Mouse (Mus musculus) neural tube, embryonic 15.5 days (tissue): Measurements from ENCODE around the gene Nufip1. TPM values are rescaled to one million over a fixed set of nuclear protein-coding genes. Genes with fewer than 3 reads are reported as not detected.

Experiments
- ATAC-seq: fragments of 200-750 bp; cut with Nextera tagmentation; 2 replicates; pipeline ENCODE4 v1.8.0; 2017; ENCODE audit warnings: mild to moderate bottlenecking, moderate TSS enrichment, moderate library complexity; ENCODE audit not compliant: low FRiP score
- H3K27ac ChIP-seq: fragments of 300-500 bp; sonication (generic); replicated peaks from 2 replicates; pipeline ENCODE4 v1.5.1; 2015; ENCODE audit warnings: mild to moderate bottlenecking, inconsistent platforms
- H3K27me3 ChIP-seq: fragments of 300-500 bp; sonication (generic); replicated peaks from 2 replicates; pipeline ENCODE4 v1.6.1; 2015; ENCODE audit warnings: inconsistent platforms
- H3K36me3 ChIP-seq: fragments of 300-500 bp; sonication (generic); 2 replicates; pipeline ENCODE4 v1.6.1; 2015; ENCODE audit warnings: inconsistent platforms
- H3K4me1 ChIP-seq: fragments of 300-500 bp; sonication (generic); 2 replicates; pipeline ENCODE4 v1.6.1; 2015; ENCODE audit warnings: inconsistent platforms
- H3K4me2 ChIP-seq: fragments of 300-500 bp; sonication (generic); 2 replicates; pipeline ENCODE4 v1.6.1; 2015; ENCODE audit warnings: inconsistent platforms, mild to moderate bottlenecking, moderate library complexity
- H3K4me3 ChIP-seq: fragments of 300-500 bp; sonication (generic); replicated peaks from 2 replicates; pipeline ENCODE4 v1.5.1; 2015; ENCODE audit warnings: mild to moderate bottlenecking, inconsistent platforms
- H3K9ac ChIP-seq: fragments of 300-500 bp; sonication (generic); replicated peaks from 2 replicates; pipeline ENCODE4 v1.6.1; 2015; ENCODE audit warnings: mild to moderate bottlenecking, inconsistent platforms
- H3K9me3 ChIP-seq: fragments of 300-500 bp; sonication (generic); replicated peaks from 2 replicates; pipeline ENCODE4 v1.6.1; 2016; ENCODE audit warnings: inconsistent platforms
- WGBS: fragments of 180-500 bp; shearing (Covaris S2); methylation state at CpG from one replicate; pipeline ENCODE4 v1.1.7; 2015; ENCODE audit warnings: mixed read lengths; 5-methylcytosine and 5-hydroxymethylcytosine counted together
- polyA plus RNA-seq: library from polyadenylated mRNA; unstranded; fragments of >200 nt; fragmentation: Nextera tagmentation; extraction: Ambion mirVana; gene quantifications from 2 replicates; pipeline ENCODE4 v1.2.1, GENCODE M21; 2015

The Nufip1 gene
- polyA plus RNA-seq, 1 experiment from 2014 or later, result 12.1 TPM

DNA sequence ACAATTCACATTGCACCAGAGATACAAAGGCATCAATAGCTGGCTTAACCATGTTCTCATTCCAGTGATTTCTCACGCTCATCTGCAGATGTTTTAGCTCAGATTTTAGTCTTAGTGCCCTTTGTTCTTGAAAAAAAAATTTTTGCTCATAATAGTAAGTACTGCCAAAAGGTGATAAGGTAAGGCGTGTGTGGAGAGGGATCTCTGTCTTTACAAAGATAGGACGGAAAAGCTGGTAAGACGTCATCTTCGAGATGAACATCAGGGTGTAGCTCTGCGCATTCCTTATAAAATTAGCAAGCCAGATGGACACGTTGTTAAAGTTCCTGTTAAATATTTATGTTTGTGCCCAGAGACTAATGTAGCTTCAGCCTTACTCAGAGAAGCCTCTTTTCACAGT lies 35.2 kb downstream of the Nufip1 start:
- Histone ChIP-seq H3K9ac (no peak overlapping the region), H3K9me3 (no peaks in the 10 kb centered on the region), H3K4me2 (no peak overlapping the region), H3K4me3 (no peak overlapping the region), H3K4me1 (no peaks in the 10 kb centered on the region), H3K27ac (no peak overlapping the region), H3K36me3 (no peaks in the 10 kb centered on the region), H3K27me3 (no peaks in the 10 kb centered on the region)
- no peak for ATAC-seq
- WGBS, result 64% methylated on average over 7 of the region's 7 CpGs

DNA sequence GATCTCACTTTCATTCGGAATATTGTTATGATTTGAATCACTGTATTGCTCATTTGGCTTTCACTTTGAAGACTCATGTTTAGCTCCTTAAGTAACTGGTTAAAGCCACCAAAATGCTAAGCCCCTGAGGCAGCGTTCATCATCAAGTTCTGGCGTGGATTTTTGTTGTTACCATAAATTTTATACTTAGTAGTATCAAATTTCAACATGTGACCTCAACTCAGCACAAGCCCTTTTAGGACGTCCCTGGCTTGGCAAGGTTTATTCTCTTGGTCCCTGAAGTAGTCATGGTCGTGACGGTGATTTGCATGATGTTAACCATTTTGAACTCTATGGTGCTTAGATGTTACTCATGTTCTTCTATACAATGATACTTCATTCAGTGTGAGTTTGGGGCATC lies 36.4 kb downstream of the Nufip1 start:
- H3K9me3 ChIP-seq, result no peaks in the 10 kb centered on the region
- H3K4me3 ChIP-seq, result no peak overlapping the region
- H3K9ac ChIP-seq, result no peak overlapping the region
- no peaks in the 10 kb centered on the region for H3K27me3 ChIP-seq
- WGBS, result 85% methylated on average over 6 of the region's 6 CpGs
- ATAC-seq, result no peak
- no peak overlapping the region for H3K4me2 ChIP-seq
- H3K36me3 ChIP-seq, result no peaks in the 10 kb centered on the region
- H3K27ac ChIP-seq, result no peak overlapping the region
- H3K4me1 ChIP-seq, result peaks cover 6% of the 10 kb centered on the region; the same call in 1 of the 2 replicates

DNA sequence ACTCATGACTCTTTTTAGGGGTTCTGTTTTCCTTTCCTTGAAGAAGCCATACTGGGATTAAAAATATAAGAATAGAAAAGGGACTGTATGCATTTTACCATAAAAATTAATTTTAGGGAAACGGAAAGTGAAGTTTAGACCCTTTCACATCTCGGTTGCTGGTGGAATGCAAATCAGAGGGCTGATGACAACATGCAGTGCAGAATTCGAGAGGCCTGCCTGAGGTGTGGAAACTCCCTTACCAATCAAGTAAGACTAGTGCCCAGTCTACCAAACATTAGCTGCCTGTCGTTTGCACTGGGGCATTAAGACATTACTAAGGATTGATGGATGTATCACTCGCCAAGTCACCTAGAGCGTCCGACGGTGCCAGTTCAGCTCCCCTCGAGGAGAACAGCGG lies 37.6 kb downstream of the Nufip1 start:
- H3K27me3 ChIP-seq, result no peaks in the 10 kb centered on the region
- no peak overlapping the region for H3K27ac ChIP-seq
- H3K9me3 ChIP-seq, result no peaks in the 10 kb centered on the region
- no peaks in the 10 kb centered on the region for H3K36me3 ChIP-seq
- no peak overlapping the region for H3K4me2 ChIP-seq
- H3K9ac ChIP-seq, result no peak overlapping the region
- ATAC-seq, result no peak
- no peak overlapping the region for H3K4me3 ChIP-seq
- H3K4me1 ChIP-seq, result peaks cover 12% of the 10 kb centered on the region
- WGBS, result 86% methylated on average over 10 of the region's 10 CpGs

DNA sequence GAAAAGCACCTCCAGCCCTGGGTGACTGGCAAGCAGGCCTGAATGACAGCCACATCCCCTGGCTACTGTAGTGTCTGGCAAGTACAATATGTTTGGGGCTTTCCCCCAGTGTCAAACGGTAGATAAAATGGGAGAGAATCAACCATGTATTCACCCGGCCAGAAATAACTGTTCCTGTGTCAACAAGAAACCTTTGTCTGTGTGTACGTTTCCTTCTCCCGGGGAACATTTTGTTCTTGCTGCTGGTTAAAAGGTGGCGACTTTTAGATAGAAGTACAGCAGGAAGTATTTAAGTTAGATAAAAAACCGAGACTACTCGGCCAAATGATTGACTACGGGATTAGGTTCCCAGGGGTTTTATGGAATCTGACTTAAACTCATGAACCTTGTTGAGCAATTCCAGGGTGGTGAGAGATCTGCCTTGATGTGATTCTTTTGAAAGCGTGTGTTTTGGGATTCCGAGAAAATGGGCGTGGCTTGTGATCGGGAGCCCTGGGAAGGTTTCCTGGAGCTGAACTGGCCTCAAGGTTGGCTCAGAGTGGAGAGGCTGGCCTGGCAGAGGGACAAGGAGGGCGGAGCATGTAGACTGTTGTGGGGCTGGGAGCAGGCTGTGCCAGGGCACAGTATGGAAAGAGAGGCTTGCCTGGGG lies 39.0 kb downstream of the Nufip1 start:
- H3K4me1 ChIP-seq, result peaks cover 14% of the 10 kb centered on the region
- no peaks in the 10 kb centered on the region for H3K36me3 ChIP-seq
- H3K4me2 ChIP-seq, result peak overlapping the region; percentile 22
- no peaks in the 10 kb centered on the region for H3K27me3 ChIP-seq
- 43% methylated on average over 13 of the region's 13 CpGs for WGBS
- H3K9me3 ChIP-seq, result no peaks in the 10 kb centered on the region
- no peak overlapping the region for H3K27ac ChIP-seq
- no peak overlapping the region for H3K4me3 ChIP-seq
- no peak for ATAC-seq
- no peak overlapping the region for H3K9ac ChIP-seq

DNA sequence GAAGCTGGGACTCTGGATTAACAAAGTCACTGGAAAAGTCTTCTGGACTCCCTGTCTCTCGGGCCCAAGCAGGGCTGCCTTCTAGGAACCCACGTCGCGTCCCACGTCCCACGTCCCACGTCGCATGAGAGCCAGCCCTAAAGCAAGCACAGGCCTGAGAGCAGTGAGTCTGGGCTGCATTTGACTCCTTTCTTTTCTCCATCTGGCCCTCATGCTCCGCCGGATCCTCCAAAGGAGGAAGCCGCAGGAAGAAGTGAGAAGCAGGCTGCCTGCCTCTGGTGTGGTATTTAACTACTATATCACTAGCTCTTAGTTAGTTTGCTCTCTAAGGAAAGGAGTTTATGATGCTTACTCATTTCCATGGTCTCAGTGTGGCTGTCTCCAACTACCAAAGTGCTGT lies 39.8 kb downstream of the Nufip1 start:
- no peaks in the 10 kb centered on the region for H3K9me3 ChIP-seq
- no peak overlapping the region for H3K9ac ChIP-seq
- no peak overlapping the region for H3K27ac ChIP-seq
- H3K4me3 ChIP-seq, result no peak overlapping the region
- no peaks in the 10 kb centered on the region for H3K27me3 ChIP-seq
- ATAC-seq, result no peak
- peaks cover 14% of the 10 kb centered on the region for H3K4me1 ChIP-seq
- H3K4me2 ChIP-seq, result no peak overlapping the region
- no peaks in the 10 kb centered on the region for H3K36me3 ChIP-seq
- WGBS, result 82% methylated on average over 11 of the region's 11 CpGs

DNA sequence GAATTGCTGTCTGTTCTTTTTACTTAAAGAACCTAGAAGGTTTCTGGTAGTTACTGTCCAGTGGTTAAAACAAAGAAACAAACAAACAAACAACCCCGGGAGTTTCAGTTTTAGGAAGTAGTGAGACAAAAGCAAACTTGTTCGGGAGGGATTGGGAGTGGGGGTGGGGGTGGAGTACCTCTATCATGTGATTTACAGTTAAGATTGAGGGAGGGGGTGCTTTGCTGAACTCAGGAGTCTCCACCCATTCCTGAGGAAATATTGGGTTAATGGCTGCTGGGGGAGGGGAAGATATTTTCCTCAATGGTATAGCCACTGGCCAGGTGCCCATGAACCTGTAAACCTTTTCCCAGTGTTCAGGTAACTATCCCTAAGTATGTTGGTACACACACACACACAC lies 40.3 kb downstream of the Nufip1 start:
- Histone ChIP-seq H3K9me3 (no peaks in the 10 kb centered on the region), H3K27ac (no peak overlapping the region), H3K4me3 (no peak overlapping the region), H3K9ac (no peak overlapping the region), H3K27me3 (no peaks in the 10 kb centered on the region), H3K4me2 (peak overlapping the region; percentile 69; the same call in 1 of the 2 replicates), H3K4me1 (peaks cover 14% of the 10 kb centered on the region), H3K36me3 (no peaks in the 10 kb centered on the region)
- ATAC-seq, result no peak
- 53% methylated on average over 2 of the region's 2 CpGs for WGBS

DNA sequence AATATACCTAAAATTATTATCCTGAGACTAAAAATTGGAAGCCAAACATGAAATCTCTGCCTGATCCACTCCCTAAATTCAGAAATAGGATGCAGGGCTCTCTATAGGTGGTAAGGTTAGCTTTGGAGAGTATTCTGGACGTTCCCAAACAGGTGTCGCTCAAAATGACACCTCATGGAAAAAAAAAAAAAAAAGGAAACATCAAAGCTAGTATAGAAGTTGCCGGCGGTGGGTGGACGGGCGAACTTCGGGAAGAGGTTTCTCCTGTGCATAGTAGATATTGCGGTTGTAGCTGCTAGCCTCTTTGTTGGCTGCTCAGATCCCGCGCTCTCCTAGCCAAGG lies 41.1 kb downstream of the Nufip1 start:
- Histone ChIP-seq H3K9me3 (no peaks in the 10 kb centered on the region), H3K27me3 (no peaks in the 10 kb centered on the region), H3K27ac (peak overlapping the region; percentile 98), H3K4me1 (peaks cover 14% of the 10 kb centered on the region), H3K36me3 (no peaks in the 10 kb centered on the region), H3K4me2 (peak overlapping the region; percentile 69), H3K4me3 (peak overlapping the region; percentile 77), H3K9ac (peak overlapping the region; percentile 89)
- no peak for ATAC-seq
- 1% methylated on average over 10 of the region's 10 CpGs for WGBS

DNA sequence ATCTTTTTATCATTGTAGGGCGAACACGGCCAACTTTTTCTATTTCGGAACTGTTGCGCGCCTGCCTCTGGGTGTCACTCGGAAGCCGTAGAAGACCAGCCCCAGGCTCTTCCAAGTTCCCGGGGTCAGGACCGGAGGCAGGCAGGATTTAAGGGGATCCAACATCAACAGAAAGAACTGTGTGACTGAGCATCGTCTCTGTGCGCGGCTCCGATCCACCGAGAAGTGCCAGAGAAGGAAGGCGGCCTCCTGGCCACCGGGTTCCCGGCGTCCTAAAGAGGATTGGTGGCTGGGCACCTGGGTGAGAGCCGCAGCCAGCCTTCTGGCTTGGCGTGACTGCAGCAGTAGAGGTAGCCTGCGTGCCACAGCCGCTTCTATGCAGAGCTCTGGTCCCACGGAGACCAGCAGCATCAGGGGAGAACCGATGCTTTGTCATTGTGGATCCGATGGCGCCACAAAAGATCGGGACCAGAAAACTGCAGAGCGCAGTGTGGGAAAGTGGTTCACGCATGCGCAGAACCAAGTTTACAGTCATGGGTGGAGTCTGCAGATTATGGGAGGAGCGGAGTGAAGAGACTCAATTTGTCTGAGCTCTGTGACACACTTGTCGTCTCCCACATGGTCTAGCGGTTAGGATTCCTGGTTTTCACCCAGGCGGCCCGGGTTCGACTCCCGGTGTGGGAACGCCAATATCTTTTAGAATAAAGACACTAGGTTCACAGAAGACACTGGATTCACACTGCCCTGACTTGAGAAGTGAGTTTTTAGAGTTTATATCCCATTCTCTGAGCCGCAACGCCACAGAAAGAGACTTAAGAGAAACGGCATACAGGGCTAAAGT lies 41.7 kb downstream of the Nufip1 start:
- Histone ChIP-seq H3K36me3 (no peaks in the 10 kb centered on the region), H3K4me3 (peak overlapping the region; percentile 77), H3K4me2 (peak overlapping the region; percentile 69), H3K4me1 (peaks cover 14% of the 10 kb centered on the region), H3K9me3 (no peaks in the 10 kb centered on the region), H3K27me3 (no peaks in the 10 kb centered on the region), H3K27ac (peak overlapping the region; percentile 98), H3K9ac (peak overlapping the region; percentile 89)
- under 1% methylated on average over 41 of the region's 41 CpGs for WGBS
- ATAC-seq, result peak; percentile 94

DNA sequence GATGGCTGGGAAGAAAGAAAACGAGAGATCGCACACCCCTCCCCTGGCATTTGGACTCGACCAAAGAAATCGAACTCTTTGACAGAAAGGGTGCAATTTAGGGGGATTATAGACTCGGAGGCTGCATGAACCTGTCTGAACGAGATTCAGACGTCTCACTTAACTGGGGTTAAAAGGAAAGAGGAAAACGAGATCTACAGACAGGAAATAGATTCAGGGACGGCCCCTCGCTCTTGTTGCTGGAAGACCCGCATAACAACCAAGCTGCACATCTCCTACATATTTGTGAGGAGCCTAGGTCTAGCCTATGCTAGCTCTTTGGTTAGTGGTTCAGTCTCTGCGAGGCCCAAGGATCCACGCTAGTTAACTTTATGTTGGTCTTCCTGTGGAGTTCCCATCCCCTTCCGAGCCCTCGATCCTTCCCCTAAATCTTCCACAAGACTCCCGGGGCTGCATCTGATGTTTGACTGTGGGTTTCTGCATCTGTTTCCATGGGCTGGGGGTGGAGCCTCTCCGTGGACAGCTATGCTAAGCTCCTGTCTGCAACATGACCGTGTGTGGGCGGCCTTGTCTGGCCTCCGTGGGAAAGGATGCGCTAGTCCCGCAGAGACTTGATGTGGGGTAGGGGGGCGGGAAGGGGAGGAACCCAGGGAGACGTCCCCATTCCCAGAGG lies 42.4 kb downstream of the Nufip1 start:
- peak overlapping the region; percentile 38 for H3K9ac ChIP-seq
- peak; percentile 11; the same call in 1 of the 2 replicates for ATAC-seq
- WGBS, result 2% methylated on average over 24 of the region's 24 CpGs

DNA sequence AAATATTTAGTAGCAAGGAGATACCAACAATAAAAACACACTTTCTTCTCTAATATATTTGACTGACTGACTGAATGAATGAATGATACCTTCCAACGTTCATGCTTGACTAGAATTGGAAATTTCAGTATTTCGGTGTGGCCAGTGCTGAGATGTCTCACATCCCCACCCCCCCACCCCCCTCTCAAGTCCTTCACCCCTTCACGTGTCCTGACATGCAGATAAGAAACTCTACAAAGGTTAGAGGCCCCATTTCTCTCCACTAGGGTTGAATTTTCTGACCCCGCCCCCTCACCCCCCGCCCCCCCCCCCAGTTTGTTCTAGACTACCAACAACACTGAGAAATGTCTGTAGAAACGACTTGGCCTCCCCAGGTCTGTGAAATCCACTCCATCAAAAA lies 43.1 kb downstream of the Nufip1 start:
- Histone ChIP-seq H3K4me3 (no peak overlapping the region), H3K4me2 (peak overlapping the region; percentile 69; the same call in 1 of the 2 replicates), H3K36me3 (no peaks in the 10 kb centered on the region), H3K4me1 (peaks cover 14% of the 10 kb centered on the region), H3K9me3 (no peaks in the 10 kb centered on the region), H3K9ac (no peak overlapping the region), H3K27me3 (no peaks in the 10 kb centered on the region), H3K27ac (no peak overlapping the region)
- 22% methylated on average over 6 of the region's 6 CpGs for WGBS
- ATAC-seq, result no peak

More for the DNA sequence above, 42.4 kb downstream of the Nufip1 start:
- Histone ChIP-seq H3K9me3 (no peaks in the 10 kb centered on the region), H3K36me3 (no peaks in the 10 kb centered on the region), H3K27ac (peak overlapping the region; percentile 98), H3K4me3 (peak overlapping the region; percentile 77), H3K4me1 (peaks cover 14% of the 10 kb centered on the region), H3K4me2 (peak overlapping the region; percentile 69), H3K27me3 (no peaks in the 10 kb centered on the region)

DNA sequence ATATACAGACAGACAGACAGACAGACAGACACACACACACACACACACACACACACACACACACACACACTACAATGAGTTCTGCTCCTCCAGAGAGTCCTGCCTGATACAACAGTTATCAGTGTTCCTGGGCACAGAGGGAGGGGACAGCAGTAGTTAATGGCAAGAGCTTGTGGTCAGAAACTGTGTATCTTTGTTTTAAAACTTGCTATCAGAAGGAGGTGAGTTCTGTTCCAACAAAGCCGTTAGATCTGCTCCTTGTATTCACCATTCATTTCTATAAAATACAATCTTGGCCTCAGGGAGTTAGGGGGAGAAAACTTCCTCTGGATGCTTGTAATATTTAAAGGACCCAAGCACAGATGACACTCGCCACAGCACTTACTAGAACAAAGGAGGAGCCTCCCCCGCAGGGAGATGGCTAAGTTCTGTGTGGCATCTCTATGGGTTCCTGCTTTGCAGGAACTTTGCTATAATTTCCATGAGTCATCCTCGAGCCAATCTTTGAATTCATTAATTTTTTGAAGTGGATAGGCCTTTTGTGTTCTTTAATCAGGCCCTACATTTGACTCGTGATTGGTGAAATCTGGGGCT lies 47.6 kb downstream of the Nufip1 start:
- no peak overlapping the region for H3K9ac ChIP-seq
- WGBS, result 61% methylated on average over 5 of the region's 5 CpGs
- H3K27me3 ChIP-seq, result no peaks in the 10 kb centered on the region
- H3K9me3 ChIP-seq, result no peaks in the 10 kb centered on the region
- H3K4me3 ChIP-seq, result no peak overlapping the region
- ATAC-seq, result no peak
- H3K36me3 ChIP-seq, result no peaks in the 10 kb centered on the region
- H3K27ac ChIP-seq, result no peak overlapping the region
- no peak overlapping the region for H3K4me2 ChIP-seq
- H3K4me1 ChIP-seq, result peaks cover 2% of the 10 kb centered on the region
